Mouse (Mus musculus): Measurements from ENCODE around the gene Arl6ip1.
"Not testable (repeated sequence)": the region's sequence is repeated elsewhere in the genome, so short reads cannot be mapped to it uniquely, and the experiment has no call there.

Gene Arl6ip1

DNA sequence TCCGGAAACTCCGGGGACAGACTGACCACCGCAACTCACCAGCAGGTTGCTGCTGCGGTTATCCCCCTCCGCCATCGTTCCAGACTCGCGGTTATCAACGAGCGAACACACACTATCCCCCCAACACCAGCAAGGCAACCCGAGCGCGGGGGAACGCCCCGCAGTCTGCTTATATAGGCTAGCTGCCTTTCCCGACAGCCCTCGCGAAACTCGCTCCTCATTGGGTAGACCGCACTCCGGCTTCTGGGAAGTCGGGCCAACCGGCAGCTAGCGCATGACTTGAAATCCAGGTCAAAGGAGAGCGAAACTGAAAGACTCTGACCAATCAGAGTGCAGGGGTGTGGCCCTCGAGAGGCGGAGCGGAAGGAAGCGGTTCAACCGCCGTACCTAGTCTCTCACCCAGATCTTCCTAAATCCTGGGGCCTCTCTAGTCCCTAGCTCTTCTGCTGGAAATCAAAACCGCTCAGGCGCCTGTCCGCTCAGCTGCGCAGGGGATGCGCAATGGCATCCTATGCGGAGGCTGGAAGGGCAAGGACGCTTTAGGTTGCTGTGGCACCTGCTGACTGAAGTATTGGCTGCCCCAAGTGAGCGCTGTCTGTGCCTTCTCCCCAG is at the start of gene Arl6ip1:
Gene Arl6ip1, minus strand, starts transcription at position 233 of the 612 bp plus-strand sequence.
- DNase-seq (ENCODE audit: low spot score in 2 of 2): peak; percentile 90 to 97

DNA sequence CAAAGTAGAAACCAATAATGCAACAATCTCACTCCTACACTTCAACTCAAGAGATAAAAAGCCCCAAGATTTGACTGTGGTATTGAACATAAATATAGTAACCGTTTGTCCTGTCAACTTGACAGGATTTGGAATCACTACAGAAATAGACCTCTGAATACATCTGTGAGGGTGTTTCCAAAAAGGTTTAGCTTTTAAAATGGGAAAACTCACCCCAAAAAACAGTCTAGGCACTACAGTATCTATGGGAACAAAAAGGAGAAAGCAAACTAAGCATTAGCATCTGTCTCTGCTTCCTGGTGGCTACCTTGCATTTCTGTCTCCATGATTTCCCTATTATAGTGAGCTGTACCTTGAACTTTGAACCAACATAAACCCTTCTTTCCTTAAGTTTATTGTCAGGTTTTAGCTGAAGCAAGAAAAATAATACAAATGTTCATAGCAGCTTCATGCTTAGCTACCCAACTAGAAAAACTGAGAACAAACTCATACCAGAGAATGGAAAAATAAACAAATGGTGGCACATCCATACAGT is 46.4 kb upstream of the Arl6ip1 start:
- no peak for DNase-seq (ENCODE audit: low spot score in 2 of 2)

DNA sequence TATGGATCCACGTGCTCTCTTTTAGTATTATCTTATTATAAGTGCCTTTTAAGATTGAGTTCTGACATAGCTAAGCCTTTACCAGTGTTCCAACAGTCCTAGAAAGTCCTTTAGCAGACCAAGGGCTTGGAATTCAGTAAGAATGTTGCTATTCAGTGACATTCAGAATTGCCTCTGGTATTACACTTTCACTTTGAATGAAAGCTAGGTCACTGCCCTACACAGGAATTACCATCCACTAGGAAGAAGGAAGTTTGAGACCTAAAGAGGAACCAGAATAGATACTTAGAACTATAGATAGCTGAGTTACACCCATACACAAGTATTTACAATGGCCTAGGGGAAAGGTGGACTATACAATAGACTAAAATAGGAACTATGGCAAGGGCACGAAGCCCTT is 40.7 kb upstream of the Arl6ip1 start:
- not testable (repeated sequence) for DNase-seq (ENCODE audit: low spot score in 2 of 2)

DNA sequence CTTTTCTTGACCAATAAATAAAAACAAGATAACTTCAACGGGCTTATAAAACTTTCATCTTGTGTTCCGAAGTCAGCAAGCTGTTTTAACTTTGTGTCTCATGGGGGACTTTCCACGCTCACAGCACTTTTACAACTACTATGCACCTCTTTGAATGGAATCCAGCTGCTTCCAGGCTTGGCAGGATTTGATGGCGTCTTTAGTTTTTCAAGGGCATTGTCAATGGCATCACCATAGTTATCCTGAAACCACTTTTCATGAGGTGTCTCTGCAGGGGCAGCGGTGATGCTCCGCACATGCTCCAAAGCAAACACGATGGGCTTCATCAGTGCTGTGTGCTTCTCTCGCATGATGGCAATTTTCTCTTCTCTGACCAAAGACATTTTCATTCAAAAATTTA is 33.5 kb upstream of the Arl6ip1 start:
- DNase-seq (ENCODE audit: low spot score in 2 of 2): no peak

DNA sequence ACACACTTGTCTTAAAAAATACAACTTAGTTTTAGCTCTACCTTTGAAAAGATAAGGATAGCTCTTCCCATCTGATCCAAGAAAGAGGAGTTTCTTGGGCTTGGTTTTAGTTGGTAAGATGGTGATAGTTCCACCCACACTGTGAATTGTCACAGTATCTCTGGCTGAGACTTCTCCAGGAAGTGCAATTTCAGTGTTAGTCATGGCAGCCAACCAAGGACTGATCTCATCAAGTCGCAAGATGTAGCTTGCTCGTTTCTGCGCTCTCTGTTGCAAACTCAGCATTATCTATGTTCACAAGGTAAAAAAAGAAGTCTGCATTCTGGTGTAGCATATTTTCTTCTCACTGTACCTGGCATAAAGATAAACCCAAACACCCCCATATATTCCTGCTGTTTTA is 30.7 kb upstream of the Arl6ip1 start:
- no peak for DNase-seq (ENCODE audit: low spot score in 2 of 2)

DNA sequence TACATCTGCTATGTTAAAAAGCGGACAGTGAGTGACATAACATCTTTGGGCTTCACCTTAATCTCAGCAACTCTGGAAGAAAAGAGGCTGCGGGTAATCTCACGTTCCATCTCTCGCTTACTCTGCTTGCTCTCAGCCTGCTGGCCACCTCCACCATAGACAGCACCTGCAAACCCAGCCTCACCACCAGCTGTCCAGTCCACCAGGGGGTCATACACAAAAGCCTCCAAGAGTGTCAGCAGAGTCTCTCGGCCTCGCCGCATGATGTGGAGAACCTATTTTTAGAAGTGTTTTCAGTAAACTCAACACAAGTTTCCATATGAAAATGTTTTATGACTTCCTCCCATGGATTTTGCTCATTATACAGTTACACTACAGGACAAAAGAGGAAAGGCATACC is 27.0 kb upstream of the Arl6ip1 start:
- no peak for DNase-seq (ENCODE audit: low spot score in 2 of 2)

DNA sequence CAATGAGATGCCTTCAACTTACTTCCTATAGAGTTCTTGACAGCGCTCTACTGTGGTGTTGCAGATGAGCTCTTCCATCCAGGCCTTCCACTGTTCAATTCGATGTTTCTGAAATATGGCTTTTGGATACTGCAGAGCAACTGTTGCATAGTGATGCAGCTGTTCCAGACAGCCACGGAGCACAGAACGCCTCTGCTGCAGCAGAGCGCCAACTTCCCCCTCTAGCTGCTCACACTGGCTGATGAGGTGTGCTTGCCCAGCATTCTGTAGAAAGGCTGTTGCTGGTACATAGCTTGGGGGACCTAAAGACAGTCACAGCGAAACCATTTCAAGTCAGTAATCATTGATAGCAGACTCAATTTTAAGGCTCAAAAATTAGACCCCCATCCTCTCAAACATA is 24.7 kb upstream of the Arl6ip1 start:
- DNase-seq (ENCODE audit: low spot score in 2 of 2): no peak

DNA sequence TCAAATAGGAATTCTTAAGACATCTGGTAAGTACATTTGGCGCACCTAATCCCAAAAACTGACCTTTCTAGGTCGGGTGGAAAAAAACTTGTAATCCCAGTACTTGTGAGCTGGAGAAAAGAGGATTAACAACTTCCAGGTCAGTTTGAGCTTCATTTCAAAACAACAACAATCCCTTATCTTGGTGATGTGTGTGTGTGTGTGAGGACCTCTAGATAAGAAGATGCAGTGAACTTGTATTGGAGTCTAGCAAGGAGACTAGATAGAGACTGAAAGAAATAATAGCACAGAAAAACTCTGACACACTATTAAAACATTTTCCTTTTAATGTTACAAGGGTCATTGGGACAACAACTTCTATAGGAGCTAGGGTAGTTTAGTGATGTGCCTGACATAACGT is 14.1 kb upstream of the Arl6ip1 start:
- DNase-seq (ENCODE audit: low spot score in 2 of 2): no peak

DNA sequence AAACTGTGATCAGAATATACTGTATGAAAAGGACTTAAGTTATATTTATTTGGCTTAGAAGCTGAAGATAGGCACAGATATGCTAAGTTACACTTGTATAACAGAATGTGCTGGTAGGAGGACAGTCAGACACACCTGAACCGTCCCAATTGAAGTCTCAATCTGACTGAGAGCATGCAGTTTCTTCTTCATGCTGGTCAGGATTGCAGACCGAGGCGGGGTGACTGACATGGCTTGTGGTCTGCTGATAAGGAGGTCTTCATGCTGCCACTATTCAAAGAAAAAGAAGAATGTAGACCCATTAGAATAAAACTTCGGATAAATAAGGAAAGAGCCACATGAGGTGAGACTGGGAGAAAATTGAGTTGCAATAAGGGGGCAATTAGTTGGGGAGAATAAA is 13.7 kb upstream of the Arl6ip1 start:
- no peak for DNase-seq (ENCODE audit: low spot score in 2 of 2)

DNA sequence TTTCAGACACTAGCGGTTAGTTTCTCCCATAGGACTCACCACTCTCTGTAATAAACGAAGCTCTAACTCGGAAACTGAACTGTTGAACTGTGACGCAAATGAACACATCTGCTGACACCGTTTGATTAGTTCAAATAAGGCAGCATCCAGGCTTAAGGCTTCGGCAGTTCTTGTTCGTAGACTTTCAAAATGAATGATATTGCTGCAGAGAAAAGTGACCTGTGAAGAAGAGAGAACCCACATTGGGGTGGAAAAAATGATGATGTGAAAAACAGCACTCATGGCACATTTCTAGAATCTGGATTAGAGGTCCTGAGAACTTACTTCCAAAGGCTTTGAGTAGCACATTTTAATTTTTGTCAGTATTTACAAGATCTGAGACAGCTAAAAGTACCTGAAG is 11.8 kb upstream of the Arl6ip1 start:
- no peak for DNase-seq (ENCODE audit: low spot score in 2 of 2)

DNA sequence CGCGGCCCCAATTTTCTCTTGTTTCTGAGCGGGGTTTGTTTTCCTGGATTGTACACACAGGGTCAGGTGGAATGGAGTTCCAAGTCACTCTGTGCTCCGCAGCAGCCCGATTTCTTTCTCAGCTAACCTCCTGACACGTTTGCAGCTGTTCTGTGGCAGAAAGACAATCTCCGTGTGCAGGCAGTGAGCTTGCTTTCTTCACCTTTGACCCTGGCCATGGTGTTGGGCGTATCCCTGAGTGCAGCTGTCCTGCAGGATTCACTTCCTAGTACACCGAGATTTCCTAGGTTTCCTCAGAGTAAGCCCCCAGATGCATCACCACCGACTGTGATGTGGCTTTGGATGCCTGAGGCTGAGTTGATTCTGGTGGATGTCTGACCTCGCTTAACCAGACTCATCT is 5.7 kb upstream of the Arl6ip1 start:
- no peak for DNase-seq (ENCODE audit: low spot score in 2 of 2)

DNA sequence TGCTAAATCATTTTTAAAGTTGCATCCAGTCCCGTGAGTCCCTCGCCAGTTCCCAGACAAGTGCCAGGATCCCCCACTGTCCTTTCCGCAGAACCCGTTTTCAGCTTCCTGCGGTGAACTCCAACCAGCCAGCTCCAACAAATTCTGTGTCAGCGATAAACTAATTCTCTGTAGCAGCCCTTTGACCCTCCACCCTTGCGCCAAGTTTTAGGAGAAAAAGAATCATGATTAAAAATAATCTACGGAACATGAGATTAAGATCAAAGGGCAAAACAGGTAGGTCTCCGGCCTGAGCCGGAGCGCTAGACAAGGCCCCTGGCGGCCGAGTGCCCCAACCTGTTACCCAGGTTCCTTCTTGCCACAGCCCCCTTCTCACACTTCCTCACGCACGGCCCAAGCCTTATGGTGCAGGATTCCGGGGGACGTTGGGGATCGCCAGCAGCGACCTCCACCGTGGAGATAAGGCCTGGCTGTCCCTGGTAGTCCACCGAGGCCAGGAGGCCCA is 485 bp downstream of the Arl6ip1 start:
- DNase-seq (ENCODE audit: low spot score in 2 of 2): no peak

DNA sequence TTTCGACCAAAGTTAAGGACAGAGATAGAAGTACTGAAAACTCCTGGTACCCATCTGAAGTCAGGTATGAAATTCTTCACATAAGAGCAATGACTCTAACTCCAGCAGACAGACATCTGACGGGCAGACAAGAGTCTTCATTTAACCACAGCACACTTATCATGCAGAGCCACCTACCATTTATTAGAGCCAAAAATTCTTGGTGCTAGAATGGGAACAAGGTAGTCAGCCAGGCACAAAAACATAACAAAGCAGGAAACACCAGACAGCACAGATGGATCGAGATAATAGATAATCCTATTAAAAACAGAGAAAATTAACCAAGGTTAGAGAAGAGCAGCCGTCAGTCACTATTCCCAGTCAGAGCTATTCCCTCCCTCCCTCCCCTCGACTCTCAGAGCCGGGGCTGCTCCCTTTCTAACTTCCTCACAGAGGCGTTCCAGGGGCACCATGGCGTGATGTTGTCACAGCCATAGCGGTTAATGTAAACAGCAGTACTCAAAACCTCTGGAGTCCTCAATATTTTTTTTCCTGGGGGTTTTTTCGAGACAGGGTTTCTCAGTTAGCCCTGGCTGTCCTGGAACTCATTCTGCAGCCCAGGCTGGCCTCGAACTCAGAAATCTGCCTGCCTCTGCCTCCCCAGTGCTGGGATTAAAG is 3.1 kb downstream of the Arl6ip1 start:
- DNase-seq (ENCODE audit: low spot score in 2 of 2): no peak

DNA sequence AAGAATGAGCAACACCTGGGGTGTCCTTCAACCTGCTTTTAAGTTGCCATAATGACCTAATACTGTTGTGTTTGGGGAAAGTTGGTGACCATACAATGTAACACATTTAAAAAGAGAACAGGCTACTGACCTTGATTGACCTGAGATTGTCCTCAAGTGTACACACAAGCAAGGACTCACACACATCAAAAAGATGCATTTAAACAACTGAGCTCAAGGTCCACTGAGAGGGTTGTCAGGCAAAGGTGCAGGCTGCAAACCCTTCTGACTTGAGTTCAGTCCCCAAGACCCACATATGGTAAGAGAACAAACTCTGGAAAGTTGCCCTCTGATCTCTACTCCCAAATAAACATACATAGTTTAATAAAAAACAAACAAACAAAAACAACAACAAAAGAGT is 3.7 kb downstream of the Arl6ip1 start:
- no peak for DNase-seq (ENCODE audit: low spot score in 2 of 2)

DNA sequence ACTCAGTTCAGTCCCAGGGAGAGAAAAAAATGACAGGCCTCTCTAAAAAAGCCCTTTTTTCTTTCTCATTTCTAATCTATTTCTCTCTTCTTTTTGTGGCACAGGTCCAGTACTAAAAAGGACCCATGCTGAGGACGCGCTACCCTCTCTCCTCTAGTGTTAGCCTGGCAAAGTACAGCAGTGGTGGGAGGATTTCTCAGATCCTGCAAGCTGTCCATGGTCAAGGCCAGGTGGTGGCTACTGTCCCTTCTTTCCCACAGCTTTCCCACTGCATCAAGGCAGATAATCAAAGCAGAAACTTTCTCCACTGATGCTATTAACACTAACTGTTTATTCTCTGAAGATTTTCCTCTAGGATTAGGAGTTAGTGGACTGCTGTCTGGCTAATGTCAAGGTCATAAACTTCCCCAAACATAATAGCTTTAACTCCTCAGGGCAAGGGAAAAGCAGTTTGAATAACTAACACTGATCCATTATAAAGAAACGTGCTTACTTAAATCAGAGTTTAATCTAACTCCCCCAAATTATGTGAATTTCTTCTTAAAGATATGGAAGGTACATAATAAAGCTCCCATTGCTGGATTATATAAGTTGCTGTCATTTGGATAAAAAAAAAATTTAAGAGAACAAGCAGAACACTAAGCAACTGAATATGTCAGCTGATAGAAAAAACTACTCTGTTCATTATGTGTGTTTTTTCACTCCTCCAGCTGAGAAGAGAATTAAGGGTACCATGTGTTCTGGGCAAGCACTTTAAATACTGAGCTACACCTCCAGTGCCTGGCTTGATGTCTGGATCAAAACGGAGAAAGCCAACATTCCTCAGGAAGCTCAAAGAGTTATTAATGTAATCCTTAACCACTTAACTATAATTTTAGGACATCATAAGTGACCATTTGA is 5.7 kb downstream of the Arl6ip1 start:
- DNase-seq (ENCODE audit: low spot score in 2 of 2): no peak

DNA sequence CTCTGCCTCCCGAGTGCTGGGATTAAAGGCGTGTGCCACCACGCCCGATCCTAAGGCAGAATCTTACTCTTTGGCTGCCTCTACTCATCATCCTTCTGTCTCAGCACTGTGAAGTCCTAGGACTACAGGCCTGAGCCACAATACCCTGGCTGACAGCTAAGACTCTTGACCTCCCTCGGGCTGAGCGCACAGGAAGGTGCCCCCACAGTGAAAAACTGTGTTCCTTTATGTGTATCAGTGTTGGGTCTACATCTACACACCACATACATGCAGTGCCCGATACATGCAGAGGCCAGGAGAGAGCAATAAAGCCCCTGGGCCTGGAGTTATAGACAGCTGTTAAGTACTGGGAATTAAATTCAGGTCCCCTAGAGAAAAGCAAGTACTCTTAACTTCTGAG is 7.2 kb downstream of the Arl6ip1 start:
- DNase-seq (ENCODE audit: low spot score in 2 of 2): no peak

DNA sequence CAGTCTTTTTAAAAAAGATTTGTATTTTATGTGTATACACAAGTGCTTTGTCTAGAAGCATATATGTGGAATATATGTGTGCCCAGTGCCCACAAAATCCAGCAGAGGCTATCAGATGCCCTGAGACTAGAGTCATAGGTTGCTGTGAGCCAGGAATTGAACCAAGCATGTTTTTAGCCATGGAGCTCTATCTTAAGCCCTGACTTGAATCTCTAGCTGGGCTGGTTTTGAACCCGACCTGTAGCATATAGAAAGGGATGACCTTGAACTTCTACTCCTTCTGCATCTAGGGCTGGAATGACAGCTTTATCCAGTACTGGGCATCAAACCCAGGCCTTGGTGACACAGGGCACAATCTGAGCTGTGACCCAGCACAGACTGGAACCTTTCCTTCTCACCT is 8.8 kb downstream of the Arl6ip1 start:
- DNase-seq (ENCODE audit: low spot score in 2 of 2): no peak

DNA sequence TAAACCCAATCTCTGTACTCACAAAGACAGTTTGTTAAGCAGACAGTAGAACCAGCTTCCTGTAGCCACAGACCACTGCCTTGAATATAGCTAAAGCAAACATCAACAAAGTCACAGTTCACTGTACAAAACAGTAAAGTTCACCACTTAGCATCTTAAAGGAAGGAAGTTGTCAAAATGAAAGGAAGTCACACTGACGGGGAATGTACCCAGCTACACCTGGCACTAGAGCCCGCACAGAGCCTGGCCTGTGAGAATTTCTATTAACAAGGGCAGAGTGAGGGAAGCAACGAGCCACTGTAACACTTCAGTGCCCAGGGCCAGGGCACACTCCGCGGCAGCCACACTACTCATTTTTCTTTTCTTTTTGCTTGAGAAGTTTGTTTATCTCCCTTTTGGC is 9.5 kb downstream of the Arl6ip1 start:
- DNase-seq (ENCODE audit: low spot score in 2 of 2): no peak

DNA sequence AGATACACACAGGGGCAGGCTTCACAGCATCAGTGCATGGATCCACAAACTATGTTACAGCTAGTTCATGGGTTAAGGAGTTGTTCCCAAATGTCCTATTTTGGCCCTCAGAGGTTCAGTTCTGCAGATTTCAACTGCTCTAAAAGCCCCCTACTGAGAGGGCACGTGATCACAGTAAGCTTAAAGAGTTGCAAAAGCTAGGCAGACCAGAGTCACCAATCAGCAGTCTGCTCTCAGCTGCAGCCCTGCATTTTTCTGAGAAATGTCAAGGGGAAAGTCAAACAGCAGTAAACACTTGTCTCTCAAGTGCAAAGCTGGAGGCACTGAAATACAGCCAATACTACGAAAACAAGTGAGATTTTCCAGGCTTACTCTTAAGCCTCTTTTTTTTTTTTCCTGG is 10.3 kb downstream of the Arl6ip1 start:
- DNase-seq (ENCODE audit: low spot score in 2 of 2): no peak

DNA sequence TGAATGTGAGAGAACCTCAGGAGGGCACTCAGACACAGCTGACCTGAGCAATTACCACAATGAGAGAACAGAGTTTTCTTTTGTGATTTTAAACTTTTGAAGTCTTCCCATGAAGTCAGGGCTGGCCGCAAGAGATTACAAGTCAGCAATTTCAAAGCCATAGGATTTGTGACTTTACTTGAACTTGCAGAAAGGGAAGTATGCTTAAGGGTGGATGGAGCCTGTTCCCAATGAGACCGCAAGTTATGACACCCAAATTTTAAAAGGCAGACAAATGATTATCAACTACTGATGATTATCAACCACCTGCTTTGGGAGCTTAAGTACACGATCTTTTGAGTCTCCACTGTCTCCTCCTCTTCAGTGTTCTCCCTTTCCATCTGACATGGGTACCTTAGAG is 11.0 kb downstream of the Arl6ip1 start:
- DNase-seq (ENCODE audit: low spot score in 2 of 2): no peak

DNA sequence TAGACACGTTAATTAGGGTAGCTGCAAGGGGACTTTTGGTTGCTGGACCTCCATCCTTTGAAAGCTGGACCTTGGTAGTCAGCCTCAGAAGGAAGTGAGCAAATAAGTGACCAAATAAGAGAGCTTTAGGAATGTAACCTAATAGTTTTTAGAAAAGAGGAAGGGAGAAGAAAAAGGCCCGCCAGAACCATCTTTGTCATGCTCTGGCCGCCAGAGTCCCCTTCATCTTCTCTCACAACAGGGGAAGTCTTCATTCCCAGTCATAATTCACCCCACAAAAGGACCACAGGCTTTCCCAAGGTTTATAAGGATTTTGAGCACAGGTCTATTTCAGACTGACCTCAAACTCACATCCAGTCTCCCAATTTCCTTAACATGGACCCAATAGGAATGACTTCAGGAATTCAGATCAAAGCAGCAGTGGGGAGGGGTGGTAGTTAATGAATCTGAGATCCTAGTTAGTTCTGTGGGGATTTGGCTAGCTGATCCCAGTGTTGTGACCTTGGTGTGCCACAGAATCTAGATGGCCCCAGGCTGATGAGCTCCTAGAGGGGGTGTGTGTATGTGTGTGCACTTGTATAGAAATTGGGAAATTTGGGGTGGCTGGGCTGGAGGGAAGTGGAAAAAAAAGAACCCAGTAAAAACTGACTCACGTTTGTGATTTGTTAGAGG is 11.8 kb downstream of the Arl6ip1 start:
- DNase-seq (ENCODE audit: low spot score in 2 of 2): no peak
